Mouse (Mus musculus) heart, postnatal 0 days (tissue): ENCODE results near the gene Skap2. TPM values are rescaled to one million over a fixed set of nuclear protein-coding genes. Genes with fewer than 3 reads are reported as not detected.

Source experiments
- ATAC-seq: fragments of 200-750 bp; cut with Nextera tagmentation; 2 replicates; pipeline ENCODE4 v1.8.0; 2017; ENCODE audit warnings: low read depth, moderate number of reproducible peaks, moderate library complexity; ENCODE audit not compliant: insufficient read depth
- DNase-seq: peaks from one replicate; pipeline ENCODE4 v3.0.0-alpha.2; 2016; ENCODE audit warnings: low spot score
- H3K27ac ChIP-seq: fragments of 300-500 bp; sonication (generic); 2 replicates; pipeline ENCODE4 v1.5.1; 2014; ENCODE audit warnings: low read depth, mild to moderate bottlenecking
- H3K27me3 ChIP-seq: fragments of 300-500 bp; sonication (generic); 2 replicates; pipeline ENCODE4 v1.6.1; 2014; ENCODE audit warnings: low read length, mixed read lengths; ENCODE audit not compliant: control insufficient read depth, insufficient read depth
- H3K36me3 ChIP-seq: fragments of 300-500 bp; sonication (generic); replicated peaks from 2 replicates; pipeline ENCODE4 v1.6.1; 2014; ENCODE audit warnings: low read length, mixed read lengths; ENCODE audit not compliant: control insufficient read depth, insufficient read depth
- H3K4me1 ChIP-seq: fragments of 300-500 bp; sonication (generic); 2 replicates; pipeline ENCODE4 v1.6.1; 2014; ENCODE audit warnings: antibody characterized with exemption; ENCODE audit not compliant: control insufficient read depth, insufficient read depth
- H3K4me2 ChIP-seq: fragments of 300-500 bp; sonication (generic); 2 replicates; pipeline ENCODE4 v1.6.1; 2014; ENCODE audit warnings: low read depth, mild to moderate bottlenecking, low read length, moderate library complexity
- H3K4me3 ChIP-seq: fragments of 300-500 bp; sonication (generic); 2 replicates; pipeline ENCODE4 v1.5.1; 2014; ENCODE audit warnings: low read depth, low read length
- H3K9ac ChIP-seq: fragments of 300-500 bp; sonication (generic); replicated peaks from 2 replicates; pipeline ENCODE4 v1.6.1; 2014; ENCODE audit warnings: low read depth, low read length, mixed read lengths
- H3K9me3 ChIP-seq: fragments of 300-500 bp; sonication (generic); replicated peaks from 2 replicates; pipeline ENCODE4 v1.6.1; 2016; ENCODE audit warnings: low read length; ENCODE audit not compliant: control insufficient read depth
- CTCF ChIP-seq: IDR thresholded peaks from 2 replicates; pipeline ENCODE4 v1.5.1; 2016; ENCODE audit warnings: antibody characterized with exemption, control low read depth, low read depth
- EP300 ChIP-seq: IDR thresholded peaks from 2 replicates; pipeline ENCODE4 v1.6.1; 2016; ENCODE audit warnings: antibody characterized with exemption, low read depth
- WGBS: fragments of 180-500 bp; shearing (Covaris S2); extraction: QIAGEN DNeasy Blood & Tissue Kit; methylation state at CpG from one replicate; pipeline ENCODE4 v1.1.7; 2014; 5-methylcytosine and 5-hydroxymethylcytosine counted together
- polyA plus RNA-seq: library from polyadenylated mRNA; unstranded; fragments of >200 nt; fragmentation: Nextera tagmentation; extraction: Ambion mirVana; gene quantifications from 2 replicates; pipeline ENCODE4 v1.2.1, GENCODE M21; 2015
- total RNA-seq: library from RNA; depleted of rRNA; stranded (reverse); fragments of >200 nt; gene quantifications from 2 replicates; pipeline ENCODE4 v1.2.3, GENCODE M21; 2014; ENCODE audit warnings: low replicate concordance

Skap2 gene
- total and polyA plus RNA-seq, 2 experiments from 2014 or later = 10.7 to 13.9 TPM

- H3K9ac ChIP-seq = no peak overlapping the region
- no peak overlapping the region for H3K27ac ChIP-seq
- no peaks in the 10 kb centered on the region for H3K27me3 ChIP-seq
- DNase-seq = no peak
- ATAC-seq = no peak
- no peaks in the 10 kb centered on the region for H3K9me3 ChIP-seq
- no peaks in the 10 kb centered on the region for H3K36me3 ChIP-seq
- no peak overlapping the region for H3K4me3 ChIP-seq
- H3K4me1 ChIP-seq = no peaks in the 10 kb centered on the region
- WGBS = 34% methylated on average over 5 of the region's 5 CpGs
- no peak overlapping the region for H3K4me2 ChIP-seq
- TF ChIP-seq EP300 = no peak
- no peak for TF ChIP-seq CTCF
These were observed 12.4 kb upstream of the Skap2 start for GRCm38 (mm10) chr6:52024730-52025129.

- Histone ChIP-seq H3K36me3 (no peaks in the 10 kb centered on the region), H3K4me1 (no peaks in the 10 kb centered on the region), H3K9me3 (no peaks in the 10 kb centered on the region), H3K27ac (no peak overlapping the region), H3K9ac (no peak overlapping the region), H3K27me3 (no peaks in the 10 kb centered on the region), H3K4me2 (no peak overlapping the region), H3K4me3 (no peak overlapping the region)
- DNase-seq (no peak), ATAC-seq (no peak)
- 39% methylated on average over 5 of the region's 5 CpGs for WGBS
- TF ChIP-seq EP300 (no peak), CTCF (no peak)
These were observed 10.0 kb upstream of the Skap2 start for GRCm38 (mm10) chr6:52022363-52022762.

DNA sequence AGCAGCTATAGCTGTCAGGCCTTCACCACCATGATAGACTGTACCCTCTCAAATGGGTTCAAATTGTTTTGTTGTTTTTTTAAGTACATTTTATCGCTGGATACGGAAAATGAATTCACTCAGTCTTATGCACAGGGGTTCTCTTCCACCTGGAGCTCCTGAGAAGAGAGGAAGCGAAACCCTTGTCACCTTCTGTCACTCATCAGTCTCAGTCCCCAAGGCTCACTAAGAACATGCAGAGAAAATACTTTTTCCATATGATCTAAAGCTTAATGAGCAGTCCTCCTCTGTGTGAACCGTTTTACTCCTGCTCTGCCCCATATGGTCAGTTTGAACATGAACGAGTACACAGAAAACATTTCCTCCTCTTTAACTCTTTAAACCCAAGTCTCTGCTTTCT is 7.9 kb upstream of the Skap2 start:
- TF ChIP-seq EP300 (no peak), CTCF (no peak)
- WGBS = 69% methylated on average over 5 of the region's 5 CpGs

GRCm38 (mm10) chr6:52013245-52013945 is 1.0 kb upstream of the Skap2 start:
- DNase-seq (no peak), ATAC-seq (no peak)
- 25% methylated on average over 3 of the region's 3 CpGs for WGBS
- Histone ChIP-seq H3K9ac (peak overlapping the region; percentile 30; the same call in 1 of the 2 replicates), H3K4me1 (peaks cover 5% of the 10 kb centered on the region; the same call in 1 of the 2 replicates), H3K4me3 (peak overlapping the region; percentile 56), H3K36me3 (no peaks in the 10 kb centered on the region), H3K4me2 (peak overlapping the region; percentile 78), H3K27me3 (peaks cover 31% of the 10 kb centered on the region), H3K27ac (no peak overlapping the region), H3K9me3 (no peaks in the 10 kb centered on the region)
- no peak for TF ChIP-seq EP300
- no peak for TF ChIP-seq CTCF

More for the DNA sequence above, 7.9 kb upstream of the Skap2 start:
- Histone ChIP-seq H3K4me2 (no peak overlapping the region), H3K36me3 (no peaks in the 10 kb centered on the region), H3K27me3 (no peaks in the 10 kb centered on the region), H3K27ac (no peak overlapping the region), H3K9ac (no peak overlapping the region), H3K4me3 (no peak overlapping the region), H3K4me1 (no peaks in the 10 kb centered on the region), H3K9me3 (no peaks in the 10 kb centered on the region)
- ATAC-seq (no peak), DNase-seq (no peak)

GRCm38 (mm10) chr6:52011559-52012408 is 565 bp downstream of the Skap2 start:
- peaks cover 47% of the 10 kb centered on the region for H3K27me3 ChIP-seq
- DNase-seq = no peak
- peaks cover 5% of the 10 kb centered on the region; the same call in 1 of the 2 replicates for H3K4me1 ChIP-seq
- WGBS = 7% methylated on average over 26 of the region's 26 CpGs
- peak overlapping the region; percentile 56 for H3K4me3 ChIP-seq
- H3K4me2 ChIP-seq = peak overlapping the region; percentile 78
- no peak overlapping the region for H3K27ac ChIP-seq
- peak; percentile 53 for ATAC-seq
- H3K9me3 ChIP-seq = no peaks in the 10 kb centered on the region
- no peaks in the 10 kb centered on the region for H3K36me3 ChIP-seq
- no peak for TF ChIP-seq CTCF
- TF ChIP-seq EP300 = no peak
- peak overlapping the region; percentile 30; the same call in 1 of the 2 replicates for H3K9ac ChIP-seq
